Mouse (Mus musculus): ENCODE measurements around the gene Ube2s. TPM values are rescaled to one million over a fixed set of nuclear protein-coding genes. Genes with fewer than 3 reads are reported as not detected.
A peak's percentile ranks its signal among the peaks of the same experiment; 100 is the strongest.

The Ube2s gene
- polyA plus RNA-seq, 1 experiment from 2014 or later = 472 TPM

DNA sequence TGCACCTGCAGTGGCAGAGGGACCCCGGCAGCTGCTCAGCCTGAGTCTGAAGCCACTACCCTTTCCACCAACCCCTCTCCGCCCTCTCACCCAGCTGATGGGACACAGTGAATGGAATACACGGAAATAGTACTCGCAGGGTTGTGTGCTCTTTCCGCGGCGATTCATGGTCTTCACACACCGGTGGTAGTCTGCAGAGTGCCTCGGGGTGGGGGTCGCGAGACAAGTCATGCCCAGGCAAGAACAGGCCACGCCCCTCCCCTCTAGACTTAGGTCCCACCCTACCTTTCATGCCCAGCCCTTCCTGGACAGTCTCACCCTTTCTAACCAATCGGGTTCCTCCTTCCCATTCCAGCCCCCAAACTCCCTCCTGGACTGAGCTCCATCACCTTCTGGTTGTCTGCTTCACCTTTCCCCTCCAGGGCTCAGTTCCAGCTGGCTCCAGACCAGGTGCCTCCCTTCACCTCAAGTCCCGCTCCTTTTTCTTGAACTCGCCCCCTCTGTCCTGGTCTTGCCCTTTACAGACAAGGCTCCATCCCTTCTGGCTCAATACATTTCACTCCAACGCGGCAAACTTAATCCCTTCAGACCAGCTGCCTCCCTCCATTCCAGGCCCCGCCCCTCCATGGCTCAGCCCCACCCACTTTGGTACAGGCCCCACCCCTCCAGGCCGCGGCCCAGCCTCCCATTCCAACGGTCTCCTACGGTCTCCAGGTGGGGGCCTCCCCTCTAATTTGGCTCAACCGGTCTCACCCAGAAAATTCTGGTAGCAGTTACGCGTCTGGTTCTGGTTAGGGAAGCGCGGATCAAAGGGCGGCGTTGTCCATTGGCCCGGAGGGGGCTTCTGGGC is 60.2 kb downstream of the Ube2s start:
- Histone ChIP-seq H3K4me1 (ENCODE audit: control insufficient read depth, insufficient read depth, low read length) (peaks cover 11% of the 10 kb centered on the region), H3K27me3 (replicated peaks; ENCODE audit: control insufficient read depth, insufficient read depth, low read length) (no peaks in the 10 kb centered on the region), H3K4me3 (ENCODE audit: low read depth, low read length) (peak overlapping the region; percentile 11; the same call in 1 of the 2 replicates), H3K27ac (ENCODE audit: low read depth, low read length) (no peak overlapping the region), H3K36me3 (ENCODE audit: control insufficient read depth, insufficient read depth, low read length) (peaks cover 1% of the 10 kb centered on the region), H3K9ac (ENCODE audit: low read length) (no peak overlapping the region), H3K9me3 (replicated peaks; ENCODE audit: control insufficient read depth, low read length) (no peaks in the 10 kb centered on the region), H3K4me2 (ENCODE audit: low read length) (peak overlapping the region; percentile 39)
- WGBS = 1% methylated on average over 30 of the region's 30 CpGs
- ATAC-seq (peak; percentile 64), DNase-seq (ENCODE audit: low spot score) (peak; percentile 25)

DNA sequence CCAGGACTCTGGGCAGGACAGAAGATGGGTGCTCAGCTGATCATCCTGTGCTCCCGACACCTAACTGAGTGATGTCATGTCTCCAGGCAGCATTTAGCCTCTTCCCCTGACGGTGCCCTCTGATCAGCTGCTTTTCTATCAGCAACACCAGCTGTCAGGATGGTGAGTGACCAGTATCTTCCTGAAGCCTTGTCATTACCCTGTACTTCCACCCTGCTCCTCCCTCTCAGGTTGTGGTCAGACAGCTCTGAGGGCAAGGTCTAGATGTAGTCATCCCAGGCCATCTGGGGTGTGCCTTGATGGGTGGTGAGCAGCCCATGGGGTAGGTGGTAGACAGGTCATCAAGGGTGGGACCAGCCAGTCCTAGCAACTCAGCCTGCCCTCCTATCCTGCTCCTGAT is 63.2 kb downstream of the Ube2s start:
- Histone ChIP-seq H3K27ac (ENCODE audit: low read depth, low read length) (no peak overlapping the region), H3K9me3 (replicated peaks; ENCODE audit: control insufficient read depth, low read length) (no peaks in the 10 kb centered on the region), H3K27me3 (replicated peaks; ENCODE audit: control insufficient read depth, insufficient read depth, low read length) (no peaks in the 10 kb centered on the region), H3K36me3 (ENCODE audit: control insufficient read depth, insufficient read depth, low read length) (peaks cover 28% of the 10 kb centered on the region), H3K4me3 (ENCODE audit: low read depth, low read length) (no peak overlapping the region), H3K9ac (ENCODE audit: low read length) (no peak overlapping the region), H3K4me1 (ENCODE audit: control insufficient read depth, insufficient read depth, low read length) (peaks cover 11% of the 10 kb centered on the region), H3K4me2 (ENCODE audit: low read length) (no peak overlapping the region)
- ATAC-seq = no peak
- WGBS = 81% methylated on average over 2 of the region's 2 CpGs
- DNase-seq (ENCODE audit: low spot score) = no peak

- no peak overlapping the region for H3K4me3 ChIP-seq (ENCODE audit: low read depth, low read length)
- H3K4me1 ChIP-seq (ENCODE audit: control insufficient read depth, insufficient read depth, low read length) = peaks cover 11% of the 10 kb centered on the region
- no peaks in the 10 kb centered on the region for H3K27me3 ChIP-seq (replicated peaks; ENCODE audit: control insufficient read depth, insufficient read depth, low read length)
- DNase-seq (ENCODE audit: low spot score) (no peak), ATAC-seq (no peak)
- 83% methylated on average over 4 of the region's 4 CpGs for WGBS
- H3K4me2 ChIP-seq (ENCODE audit: low read length) = no peak overlapping the region
- H3K9me3 ChIP-seq (replicated peaks; ENCODE audit: control insufficient read depth, low read length) = no peaks in the 10 kb centered on the region
- no peak overlapping the region for H3K9ac ChIP-seq (ENCODE audit: low read length)
- peaks cover 28% of the 10 kb centered on the region for H3K36me3 ChIP-seq (ENCODE audit: control insufficient read depth, insufficient read depth, low read length)
- no peak overlapping the region for H3K27ac ChIP-seq (ENCODE audit: low read depth, low read length)
Observed at GRCm38 (mm10) chr7:4748321-4748720, 64.1 kb downstream of the Ube2s start.

GRCm38 (mm10) chr7:4747156-4747899 is 65.1 kb downstream of the Ube2s start:
- DNase-seq (ENCODE audit: low spot score) (no peak), ATAC-seq (no peak)
- WGBS = 77% methylated on average over 9 of the region's 9 CpGs
- H3K27ac ChIP-seq (ENCODE audit: low read depth, low read length) = no peak overlapping the region
- H3K4me1 ChIP-seq (ENCODE audit: control insufficient read depth, insufficient read depth, low read length) = peaks cover 9% of the 10 kb centered on the region
- H3K36me3 ChIP-seq (ENCODE audit: control insufficient read depth, insufficient read depth, low read length) = peaks cover 28% of the 10 kb centered on the region
- H3K4me2 ChIP-seq (ENCODE audit: low read length) = no peak overlapping the region
- H3K9me3 ChIP-seq (replicated peaks; ENCODE audit: control insufficient read depth, low read length) = no peaks in the 10 kb centered on the region
- H3K4me3 ChIP-seq (ENCODE audit: low read depth, low read length) = no peak overlapping the region
- no peak overlapping the region for H3K9ac ChIP-seq (ENCODE audit: low read length)
- H3K27me3 ChIP-seq (replicated peaks; ENCODE audit: control insufficient read depth, insufficient read depth, low read length) = no peaks in the 10 kb centered on the region

GRCm38 (mm10) chr7:4746326-4746980 is 65.9 kb downstream of the Ube2s start:
- peaks cover 6% of the 10 kb centered on the region; the same call in 1 of the 2 replicates for H3K4me1 ChIP-seq (ENCODE audit: control insufficient read depth, insufficient read depth, low read length)
- no peak overlapping the region for H3K27ac ChIP-seq (ENCODE audit: low read depth, low read length)
- peaks cover 28% of the 10 kb centered on the region for H3K36me3 ChIP-seq (ENCODE audit: control insufficient read depth, insufficient read depth, low read length)
- DNase-seq (ENCODE audit: low spot score) = no peak
- no peak for ATAC-seq
- WGBS = 87% methylated on average over 22 of the region's 22 CpGs
- H3K4me3 ChIP-seq (ENCODE audit: low read depth, low read length) = no peak overlapping the region
- H3K4me2 ChIP-seq (ENCODE audit: low read length) = no peak overlapping the region
- no peak overlapping the region for H3K9ac ChIP-seq (ENCODE audit: low read length)
- H3K27me3 ChIP-seq (replicated peaks; ENCODE audit: control insufficient read depth, insufficient read depth, low read length) = no peaks in the 10 kb centered on the region
- no peaks in the 10 kb centered on the region for H3K9me3 ChIP-seq (replicated peaks; ENCODE audit: control insufficient read depth, low read length)

DNA sequence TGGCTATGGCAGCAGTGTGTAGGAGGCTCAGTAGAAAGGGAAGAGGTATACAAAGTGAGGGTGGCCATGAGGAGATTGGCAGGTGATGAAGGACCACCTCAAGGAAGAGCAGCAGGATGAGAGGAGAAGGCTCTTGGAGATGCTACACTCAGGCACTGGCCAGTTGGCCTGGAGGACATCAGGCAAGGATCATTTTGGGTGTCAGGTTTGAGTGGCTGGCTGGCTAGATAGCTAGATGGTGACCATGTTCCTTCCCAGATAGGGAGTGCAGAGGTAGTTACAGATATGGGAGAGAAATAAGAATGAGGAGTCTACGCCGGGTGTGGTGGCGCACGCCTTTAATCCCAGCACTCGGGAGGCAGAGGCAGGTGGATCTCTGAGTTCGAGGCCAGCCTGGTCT is 67.5 kb downstream of the Ube2s start:
- peaks cover 13% of the 10 kb centered on the region for H3K4me1 ChIP-seq (ENCODE audit: control insufficient read depth, insufficient read depth, low read length)
- no peak for DNase-seq (ENCODE audit: low spot score)
- WGBS = 88% methylated on average over 6 of the region's 6 CpGs
- H3K36me3 ChIP-seq (ENCODE audit: control insufficient read depth, insufficient read depth, low read length) = peaks cover 28% of the 10 kb centered on the region
- no peaks in the 10 kb centered on the region for H3K9me3 ChIP-seq (replicated peaks; ENCODE audit: control insufficient read depth, low read length)
- H3K4me3 ChIP-seq (ENCODE audit: low read depth, low read length) = no peak overlapping the region
- no peak overlapping the region for H3K4me2 ChIP-seq (ENCODE audit: low read length)
- H3K27ac ChIP-seq (ENCODE audit: low read depth, low read length) = no peak overlapping the region
- ATAC-seq = no peak
- no peak overlapping the region for H3K9ac ChIP-seq (ENCODE audit: low read length)
- H3K27me3 ChIP-seq (replicated peaks; ENCODE audit: control insufficient read depth, insufficient read depth, low read length) = no peaks in the 10 kb centered on the region

Other genes starting within 250 kb of the Ube2s start
- not detected in 2 replicates for gene Ptprh, start 208.5 kb downstream of the Ube2s start, polyA plus RNA-seq (2014; fragmentation: Nextera tagmentation; extraction: Ambion mirVana)
- gene Tmem86b, start 181.2 kb downstream of the Ube2s start, polyA plus RNA-seq (2014; fragmentation: Nextera tagmentation; extraction: Ambion mirVana) = 2.4 and 2.6 TPM in 2 replicates
- gene Ppp6r1, start 153.6 kb downstream of the Ube2s start, polyA plus RNA-seq (2014; fragmentation: Nextera tagmentation; extraction: Ambion mirVana) = 4.4 and 5.3 TPM in 2 replicates
- 141 and 156 TPM in 2 replicates for gene Hspbp1, start 127.5 kb downstream of the Ube2s start, polyA plus RNA-seq (2014; fragmentation: Nextera tagmentation; extraction: Ambion mirVana)
- gene Brsk1, start 122.0 kb downstream of the Ube2s start, polyA plus RNA-seq (2014; fragmentation: Nextera tagmentation; extraction: Ambion mirVana) = 7.9 and 8.0 TPM in 2 replicates
- 0.12 TPM in 1 of 2 replicates, not detected in the other for gene Tmem150b, start 87.3 kb downstream of the Ube2s start, polyA plus RNA-seq (2014; fragmentation: Nextera tagmentation; extraction: Ambion mirVana)
- 54.6 and 57.1 TPM in 2 replicates for gene Kmt5c, start 72.5 kb downstream of the Ube2s start, polyA plus RNA-seq (2014; fragmentation: Nextera tagmentation; extraction: Ambion mirVana)
- gene Cox6b2, start 59.5 kb downstream of the Ube2s start, polyA plus RNA-seq (2014; fragmentation: Nextera tagmentation; extraction: Ambion mirVana) = 11.7 and 13.1 TPM in 2 replicates
- not detected in 2 replicates for gene Fam71e2, start 41.3 kb downstream of the Ube2s start, polyA plus RNA-seq (2014; fragmentation: Nextera tagmentation; extraction: Ambion mirVana)
- 0.21 and 0.32 TPM in 2 replicates for gene Il11, start 29.7 kb downstream of the Ube2s start, polyA plus RNA-seq (2014; fragmentation: Nextera tagmentation; extraction: Ambion mirVana)
- not detected in 2 replicates for gene Tmem190, start 29.7 kb downstream of the Ube2s start, polyA plus RNA-seq (2014; fragmentation: Nextera tagmentation; extraction: Ambion mirVana)
- gene Tmem238, start 22.9 kb downstream of the Ube2s start, polyA plus RNA-seq (2014; fragmentation: Nextera tagmentation; extraction: Ambion mirVana) = 1.5 and 1.7 TPM in 2 replicates
- gene Rpl28, start 19.7 kb downstream of the Ube2s start, polyA plus RNA-seq (2014; fragmentation: Nextera tagmentation; extraction: Ambion mirVana) = 179 and 182 TPM in 2 replicates
- 5.8 and 7.7 TPM in 2 replicates for gene Shisa7, start 32.1 kb upstream of the Ube2s start, polyA plus RNA-seq (2014; fragmentation: Nextera tagmentation; extraction: Ambion mirVana)
- 3.3 and 4.3 TPM in 2 replicates for gene Isoc2b, start 57.7 kb upstream of the Ube2s start, polyA plus RNA-seq (2014; fragmentation: Nextera tagmentation; extraction: Ambion mirVana)
- 0.53 and 0.59 TPM in 2 replicates for gene Isoc2a, start 64.6 kb upstream of the Ube2s start, polyA plus RNA-seq (2014; fragmentation: Nextera tagmentation; extraction: Ambion mirVana)
- gene Gm36210, start 93.9 kb upstream of the Ube2s start, polyA plus RNA-seq (2014; fragmentation: Nextera tagmentation; extraction: Ambion mirVana) = 0.33 and 0.44 TPM in 2 replicates
- 3.6 and 3.8 TPM in 2 replicates for gene Zfp628, start 102.6 kb upstream of the Ube2s start, polyA plus RNA-seq (2014; fragmentation: Nextera tagmentation; extraction: Ambion mirVana)
- gene Nat14, start 109.4 kb upstream of the Ube2s start, polyA plus RNA-seq (2014; fragmentation: Nextera tagmentation; extraction: Ambion mirVana) = 9.8 and 17.7 TPM in 2 replicates
- 0.23 and 0.41 TPM in 2 replicates for gene Ssc5d, start 113.2 kb upstream of the Ube2s start, polyA plus RNA-seq (2014; fragmentation: Nextera tagmentation; extraction: Ambion mirVana)
- not detected in 2 replicates for gene Sbk2, start 151.8 kb upstream of the Ube2s start, polyA plus RNA-seq (2014; fragmentation: Nextera tagmentation; extraction: Ambion mirVana)
- 0.39 and 0.42 TPM in 2 replicates for gene Sbk3, start 158.6 kb upstream of the Ube2s start, polyA plus RNA-seq (2014; fragmentation: Nextera tagmentation; extraction: Ambion mirVana)
- 37.9 and 52.9 TPM in 2 replicates for gene Zfp579, start 183.6 kb upstream of the Ube2s start, polyA plus RNA-seq (2014; fragmentation: Nextera tagmentation; extraction: Ambion mirVana)
- 11.3 and 13.5 TPM in 2 replicates for gene Zfp524, start 201.8 kb upstream of the Ube2s start, polyA plus RNA-seq (2014; fragmentation: Nextera tagmentation; extraction: Ambion mirVana)
- gene Fiz1, start 202.1 kb upstream of the Ube2s start, polyA plus RNA-seq (2014; fragmentation: Nextera tagmentation; extraction: Ambion mirVana) = 34.3 and 42.8 TPM in 2 replicates
- 0.59 and 1.9 TPM in 2 replicates for gene Gm44973, start 202.9 kb upstream of the Ube2s start, polyA plus RNA-seq (2014; fragmentation: Nextera tagmentation; extraction: Ambion mirVana)
- gene Zfp865, start 207.8 kb upstream of the Ube2s start, polyA plus RNA-seq (2014; fragmentation: Nextera tagmentation; extraction: Ambion mirVana) = 5.4 and 5.9 TPM in 2 replicates
- 36.1 and 45.5 TPM in 2 replicates for gene Ccdc106, start 208.0 kb upstream of the Ube2s start, polyA plus RNA-seq (2014; fragmentation: Nextera tagmentation; extraction: Ambion mirVana)
- not detected in 2 replicates for gene 4632433K11Rik, start 221.5 kb upstream of the Ube2s start, polyA plus RNA-seq (2014; fragmentation: Nextera tagmentation; extraction: Ambion mirVana)
- 6.2 and 6.3 TPM in 2 replicates for gene Zfp784, start 225.9 kb upstream of the Ube2s start, polyA plus RNA-seq (2014; fragmentation: Nextera tagmentation; extraction: Ambion mirVana)
- gene Zfp580, start 238.9 kb upstream of the Ube2s start, polyA plus RNA-seq (2014; fragmentation: Nextera tagmentation; extraction: Ambion mirVana) = 54.5 and 64.9 TPM in 2 replicates
- 124 and 133 TPM in 2 replicates for gene U2af2, start 249.6 kb upstream of the Ube2s start, polyA plus RNA-seq (2014; fragmentation: Nextera tagmentation; extraction: Ambion mirVana)

All from forebrain, embryonic 14.5 days (tissue).